Mouse (Mus musculus) CD4-positive, CD25-positive, alpha-beta regulatory T cell (primary cell): Measurements from ENCODE around the gene Gm13889. TPM values are rescaled to one million over a fixed set of nuclear protein-coding genes. Genes with fewer than 3 reads are reported as not detected.

ENCODE experiments used
- polyA plus RNA-seq: library from polyadenylated mRNA; unstranded; fragments of 100-300 nt; shearing (Covaris generic); gene quantifications from one replicate; pipeline ENCODE4 v1.2.1, GENCODE M21; 2017

The Gm13889 gene
- 0.53 TPM for polyA plus RNA-seq

GRCm38 (mm10) chr2:93956908-93957784, at the start of gene Gm13889:
Gene Gm13889, minus strand, starts transcription at chr2:93957201.

GRCm38 (mm10) chr2:93996254-93996653, 39.3 kb upstream of the Gm13889 start, which contains the start of gene Gm27027:
Gene Gm27027, minus strand, starts transcription at chr2:93996354.

Other genes with a start within 250 kb of the Gm13889 start
- 86.7 TPM for gene Ext2, start 134.6 kb downstream of the Gm13889 start, polyA plus RNA-seq
- gene Accs, start 107.3 kb downstream of the Gm13889 start, polyA plus RNA-seq = 12.2 TPM
- gene Accsl, start 88.0 kb downstream of the Gm13889 start, polyA plus RNA-seq = not detected
- not detected for gene Gm27027, start 39.2 kb upstream of the Gm13889 start, polyA plus RNA-seq
- 73.7 TPM for gene Alkbh3, start 53.6 kb upstream of the Gm13889 start, polyA plus RNA-seq
- 52.6 TPM for gene Hsd17b12, start 200.8 kb upstream of the Gm13889 start, polyA plus RNA-seq